Mouse (Mus musculus): Measurements from ENCODE around the gene Mfap5. TPM values are rescaled to one million over a fixed set of nuclear protein-coding genes. Genes with fewer than 3 reads are reported as not detected.
"Not testable (repeated sequence)": the region's sequence is repeated elsewhere in the genome, so short reads cannot be mapped to it uniquely, and the experiment has no call there.

Mfap5 gene
- polyA plus RNA-seq, 1 experiment, result 0.26 TPM

DNA sequence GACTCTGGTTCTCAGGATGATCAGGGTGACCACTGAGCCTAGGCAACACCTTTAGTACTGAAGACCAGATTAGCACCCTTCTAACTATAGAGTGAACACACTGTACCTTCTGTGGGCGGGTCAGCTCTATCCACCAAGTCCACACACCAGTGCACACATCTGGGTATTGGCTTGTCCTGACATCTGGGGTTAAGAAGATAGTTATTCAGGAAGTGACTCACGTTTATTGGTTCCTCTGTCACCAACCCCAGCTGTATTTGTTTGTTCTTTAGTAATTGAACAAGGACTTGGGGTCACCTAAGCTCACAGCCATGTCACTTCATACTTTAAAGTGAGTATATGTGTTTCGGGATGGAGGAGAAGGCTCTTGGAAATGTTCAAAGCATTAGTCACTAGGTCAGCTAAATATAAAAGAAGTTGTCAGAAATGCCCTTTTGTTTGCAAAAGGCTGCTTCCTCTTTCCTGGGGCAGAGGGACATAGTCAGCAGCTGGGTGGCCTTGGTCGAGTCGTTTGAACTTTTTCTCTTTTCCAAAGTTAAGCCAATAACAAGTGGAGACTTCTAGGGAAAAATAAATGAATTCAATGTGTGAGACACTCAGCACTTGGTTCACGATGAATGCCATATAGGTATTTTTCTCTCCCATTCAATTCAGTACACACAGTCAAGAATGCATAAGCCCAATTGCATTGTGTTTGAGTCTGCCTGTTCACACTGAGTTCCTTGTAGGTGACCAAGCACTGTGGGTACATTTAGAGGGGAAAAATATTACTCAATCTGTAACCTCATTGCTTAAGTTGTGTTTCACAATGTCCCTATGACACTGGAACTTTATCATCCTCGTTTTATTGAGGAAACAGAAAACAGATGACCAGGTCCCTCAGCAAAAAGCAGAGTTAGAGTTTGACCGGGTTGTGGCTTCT is 65.3 kb downstream of the Mfap5 start:
- Histone ChIP-seq H3ac (ENCODE audit: control insufficient read depth, insufficient read length, low read depth) (no peak overlapping the region), H3K36me3 (ENCODE audit: control insufficient read depth, insufficient read depth) (no peaks in the 10 kb centered on the region), H3K4me3 (ENCODE audit: insufficient read depth, poor library complexity, severe bottlenecking) (no peak overlapping the region), H3K79me2 (ENCODE audit: control insufficient read depth, insufficient read depth) (no peaks in the 10 kb centered on the region), H3K79me3 (ENCODE audit: low read depth) (no peaks in the 10 kb centered on the region), H3K27me3 (ENCODE audit: control insufficient read depth, insufficient read depth, insufficient read length) (no peaks in the 10 kb centered on the region)
- TF ChIP-seq CEBPB (IDR thresholded peaks at IDR 0.05; ENCODE audit: low read depth) (peak; percentile 78), MAX (IDR thresholded peaks at IDR 0.05) (no peak)

DNA sequence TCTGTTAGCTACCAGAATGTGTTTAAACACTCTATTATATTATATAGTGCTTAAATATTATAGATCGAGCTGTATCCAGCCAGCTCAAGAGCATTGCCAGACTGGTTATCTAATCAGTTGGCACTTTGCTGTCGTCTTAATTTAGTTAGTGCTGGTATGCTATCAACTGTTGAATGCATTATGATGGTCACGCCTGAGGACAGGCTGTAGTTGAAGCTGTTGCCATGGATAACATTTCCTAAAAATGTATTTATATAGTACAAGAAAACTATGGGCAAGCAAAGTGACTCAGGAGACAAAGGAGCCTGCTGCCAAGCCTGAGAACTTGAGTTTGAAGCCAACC is 65.9 kb downstream of the Mfap5 start:
- H3K79me3 ChIP-seq (ENCODE audit: low read depth), result no peaks in the 10 kb centered on the region
- H3K27me3 ChIP-seq (ENCODE audit: control insufficient read depth, insufficient read depth, insufficient read length), result no peaks in the 10 kb centered on the region
- TF ChIP-seq MAX (IDR thresholded peaks at IDR 0.05) (no peak), USF1 (IDR thresholded peaks at IDR 0.05; ENCODE audit: low read depth) (no peak), MYOG (IDR thresholded peaks at IDR 0.05; ENCODE audit: control insufficient read depth, extremely low read depth, insufficient read length) (no peak), FOSL1 (IDR thresholded peaks at IDR 0.05; ENCODE audit: insufficient read depth, low read length, poor library complexity, severe bottlenecking) (no peak), MYOD1 (IDR thresholded peaks at IDR 0.05; ENCODE audit: control insufficient read depth, insufficient read length, low read depth) (no peak), CEBPB (IDR thresholded peaks at IDR 0.05; ENCODE audit: low read depth) (no peak), CTCF (IDR thresholded peaks at IDR 0.05; ENCODE audit: control insufficient read depth, insufficient read depth, insufficient read length) (no peak)
- no peaks in the 10 kb centered on the region for H3K36me3 ChIP-seq (ENCODE audit: control insufficient read depth, insufficient read depth)
- H3K79me2 ChIP-seq (ENCODE audit: control insufficient read depth, insufficient read depth), result no peaks in the 10 kb centered on the region
- no peak overlapping the region for H3K4me3 ChIP-seq (ENCODE audit: insufficient read depth, poor library complexity, severe bottlenecking)
- no peak overlapping the region for H3ac ChIP-seq (ENCODE audit: control insufficient read depth, insufficient read length, low read depth)

DNA sequence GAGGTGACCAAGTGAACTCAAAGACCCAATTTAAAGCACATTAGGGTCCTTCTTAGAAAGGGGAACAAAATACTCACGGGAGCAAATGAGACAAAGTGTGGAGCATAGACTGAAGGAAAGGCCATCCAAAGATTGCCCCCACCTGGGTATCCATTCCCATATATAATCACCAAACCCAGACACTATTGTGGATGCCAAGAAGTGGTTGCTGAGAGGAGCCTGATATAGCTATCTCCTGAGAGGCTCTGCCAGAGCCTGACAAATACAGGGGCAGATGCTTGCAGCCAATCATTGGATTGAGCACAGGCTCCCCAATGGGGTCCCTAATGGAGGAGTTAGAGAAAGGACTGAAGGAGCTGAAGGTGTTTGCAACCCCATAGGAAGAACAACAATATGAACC is 69.4 kb downstream of the Mfap5 start:
- H3K79me3 ChIP-seq (ENCODE audit: low read depth); H3K79me2 ChIP-seq (ENCODE audit: control insufficient read depth, insufficient read depth); H3K27me3 ChIP-seq (ENCODE audit: control insufficient read depth, insufficient read depth, insufficient read length); H3K36me3 ChIP-seq (ENCODE audit: control insufficient read depth, insufficient read depth); H3K4me3 ChIP-seq (ENCODE audit: insufficient read depth, poor library complexity, severe bottlenecking); H3ac ChIP-seq (ENCODE audit: control insufficient read depth, insufficient read length, low read depth): not testable (repeated sequence)

DNA sequence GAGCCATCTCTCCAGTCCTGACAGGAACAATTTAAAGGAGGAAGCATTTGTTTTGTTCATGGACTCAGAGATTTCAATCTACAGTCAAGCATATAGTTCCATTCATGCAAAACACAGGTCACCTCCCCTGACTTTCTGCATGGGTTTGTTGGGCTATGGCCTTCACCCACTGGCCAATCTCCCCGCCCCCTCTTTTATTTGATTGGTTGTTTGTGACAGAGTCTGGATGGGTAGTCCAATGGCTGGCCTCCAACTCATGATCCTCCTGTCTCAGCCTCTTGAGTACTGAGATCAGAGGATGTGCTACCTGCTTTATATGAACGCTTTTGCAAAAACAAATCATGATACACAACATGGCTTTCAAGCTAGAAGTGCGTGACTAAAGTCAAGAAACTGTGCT is 71.4 kb downstream of the Mfap5 start:
- H3K79me2 ChIP-seq (ENCODE audit: control insufficient read depth, insufficient read depth), result no peaks in the 10 kb centered on the region
- H3ac ChIP-seq (ENCODE audit: control insufficient read depth, insufficient read length, low read depth), result no peak overlapping the region
- no peak overlapping the region for H3K4me3 ChIP-seq (ENCODE audit: insufficient read depth, poor library complexity, severe bottlenecking)
- no peaks in the 10 kb centered on the region for H3K79me3 ChIP-seq (ENCODE audit: low read depth)
- no peak for TF ChIP-seq MYOG (IDR thresholded peaks at IDR 0.05; ENCODE audit: control insufficient read depth, extremely low read depth, insufficient read length)
- no peak for TF ChIP-seq MYOD1 (IDR thresholded peaks at IDR 0.05; ENCODE audit: control insufficient read depth, insufficient read length, low read depth)
- no peak for TF ChIP-seq CTCF (IDR thresholded peaks at IDR 0.05; ENCODE audit: control insufficient read depth, insufficient read depth, insufficient read length)
- TF ChIP-seq FOSL1 (IDR thresholded peaks at IDR 0.05; ENCODE audit: insufficient read depth, low read length, poor library complexity, severe bottlenecking), result no peak
- no peaks in the 10 kb centered on the region for H3K27me3 ChIP-seq (ENCODE audit: control insufficient read depth, insufficient read depth, insufficient read length)
- H3K36me3 ChIP-seq (ENCODE audit: control insufficient read depth, insufficient read depth), result no peaks in the 10 kb centered on the region

Other genes with a start within 250 kb of the Mfap5 start
- gene Klrg1, start 223.0 kb upstream of the Mfap5 start, polyA plus RNA-seq (2012; fragmentation: generic; extraction: Trizol), result not detected
- gene M6pr, start 197.1 kb upstream of the Mfap5 start, polyA plus RNA-seq (2012; fragmentation: generic; extraction: Trizol), result 64.2 TPM
- gene Phc1, start 165.3 kb upstream of the Mfap5 start, polyA plus RNA-seq (2012; fragmentation: generic; extraction: Trizol), result 17.6 TPM
- not detected for gene Rimklb, start 7.1 kb upstream of the Mfap5 start, polyA plus RNA-seq (2012; fragmentation: generic; extraction: Trizol)
- not detected for gene Aicda, start 48.0 kb downstream of the Mfap5 start, polyA plus RNA-seq (2012; fragmentation: generic; extraction: Trizol)
- 1.1 TPM for gene Apobec1, start 96.6 kb downstream of the Mfap5 start, polyA plus RNA-seq (2012; fragmentation: generic; extraction: Trizol)
- gene Gdf3, start 104.2 kb downstream of the Mfap5 start, polyA plus RNA-seq (2012; fragmentation: generic; extraction: Trizol), result not detected
- not detected for gene Dppa3, start 120.6 kb downstream of the Mfap5 start, polyA plus RNA-seq (2012; fragmentation: generic; extraction: Trizol)
- 0.27 TPM for gene Nanog, start 201.6 kb downstream of the Mfap5 start, polyA plus RNA-seq (2012; fragmentation: generic; extraction: Trizol)

Data from C2C12 (cell line).